Mouse (Mus musculus) kidney, adult 2 months (tissue): Measurements from ENCODE around the gene Pou3f3.

Experiments
- CTCF ChIP-seq: fragments of 200-500 bp; conservative IDR thresholded peaks from 2 replicates; pipeline ENCODE4 v1.5.1; 2011; ENCODE audit warnings: low read depth, mild to moderate bottlenecking, control low read depth, low read length, moderate library complexity, mixed read lengths; ENCODE audit not compliant: insufficient read depth, insufficient read length
- POLR2A ChIP-seq: fragments of 200-500 bp; IDR thresholded peaks from one replicate; pipeline ENCODE4 v1.6.1; 2011; ENCODE audit warnings: low read depth, low read length, control low read depth

DNA sequence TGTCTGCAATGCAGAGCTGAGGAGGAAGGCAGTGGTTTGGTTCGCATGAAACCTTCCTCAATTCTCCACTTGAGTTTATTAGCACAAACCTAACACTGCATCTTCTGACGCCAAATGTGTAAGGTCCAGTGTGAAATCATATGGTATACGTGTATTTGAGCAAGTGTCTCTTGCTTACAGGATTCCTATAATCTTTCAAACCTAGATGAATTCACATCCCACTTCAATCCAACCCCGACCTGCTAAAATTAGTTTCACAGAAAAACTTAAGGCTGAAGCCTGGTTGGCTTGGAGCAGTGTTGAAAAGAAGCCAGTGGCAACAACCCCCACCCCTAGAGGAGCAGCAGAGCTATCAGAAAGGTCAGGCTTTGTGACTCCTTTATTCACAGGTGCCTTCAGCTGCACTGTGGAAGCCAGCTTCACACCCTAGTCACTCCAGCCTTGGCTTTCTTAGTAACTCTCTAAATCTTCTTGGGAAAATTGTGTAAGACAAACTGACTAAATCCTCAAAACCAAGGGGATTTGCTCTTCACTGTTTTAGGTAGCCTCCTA lies 5.5 kb upstream of the Pou3f3 start:
- no peak for TF ChIP-seq CTCF
- TF ChIP-seq POLR2A: no peak
